Mouse (Mus musculus): ENCODE measurements around the gene Gm2163.
"Not testable (repeated sequence)": the region's sequence is repeated elsewhere in the genome, so short reads cannot be mapped to it uniquely, and the experiment has no call there.

Gene Gm2163

DNA sequence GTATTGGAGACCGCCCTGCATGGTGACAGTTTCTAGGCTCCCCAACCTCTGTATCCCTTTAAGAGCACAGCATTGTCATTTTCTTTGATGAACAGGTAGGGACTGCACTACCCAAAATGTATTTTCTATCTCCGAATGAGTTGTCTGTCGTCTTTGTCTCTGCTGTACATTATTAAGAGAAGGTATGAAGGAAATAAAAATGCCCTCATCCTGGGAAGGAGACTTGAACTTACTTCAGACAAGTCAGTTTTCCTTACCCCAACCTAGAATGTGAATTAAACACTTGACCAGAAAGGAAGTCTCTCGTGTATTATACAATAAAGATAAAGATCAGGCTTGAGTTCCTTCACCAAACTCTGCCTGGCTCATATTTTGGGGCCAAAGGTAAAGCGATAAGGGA is at the start of gene Gm2163:
Gene Gm2163 (plus strand): TSS at position 301 of the 400 bp plus-strand sequence.
- not testable (repeated sequence) for DNase-seq (ENCODE audit: low spot score)

DNA sequence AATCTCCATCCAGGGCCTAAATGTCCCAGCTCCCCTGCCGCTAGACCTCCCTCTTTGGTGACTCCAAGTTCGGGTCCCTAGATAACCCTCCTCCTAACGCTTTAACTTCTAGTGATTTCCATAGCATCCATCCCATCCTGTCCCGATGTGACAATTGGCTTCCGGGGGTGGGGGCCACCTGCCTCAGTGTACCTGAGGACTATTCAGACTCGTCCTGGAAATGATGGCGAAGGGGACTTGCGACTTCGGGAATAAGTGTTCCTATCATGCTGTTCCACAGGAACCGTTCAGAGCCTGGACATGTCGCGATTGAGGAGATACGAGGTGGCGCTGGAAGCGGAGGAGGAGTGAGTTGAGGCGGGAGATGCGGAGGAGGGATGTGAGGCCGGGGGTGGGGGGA is 27.5 kb upstream of the Gm2163 start, which contains the start of gene Gm21586:
Gene Gm21586 (plus strand): TSS at position 301 of the 400 bp plus-strand sequence.
- DNase-seq (ENCODE audit: low spot score): not testable (repeated sequence)

DNA sequence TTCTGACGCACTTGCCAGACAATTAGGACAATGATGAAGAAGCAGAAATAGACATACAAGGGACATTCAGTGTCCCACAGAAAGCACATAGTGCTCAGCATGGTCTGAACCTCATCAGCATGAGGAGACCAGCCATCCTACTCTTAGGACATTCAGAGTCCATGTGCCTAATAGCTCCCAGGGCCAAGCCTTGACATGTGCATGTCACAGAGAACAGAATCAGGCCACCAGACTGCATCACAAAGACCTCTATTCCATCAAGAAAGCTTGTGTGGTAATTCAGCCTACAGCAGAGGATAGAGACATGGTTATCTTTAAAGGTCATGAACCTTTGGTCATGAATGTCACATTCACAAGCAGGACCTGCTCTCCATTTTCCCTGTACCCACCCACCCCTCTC is 61.5 kb downstream of the Gm2163 start, which contains the start of gene Fam205a2:
Gene Fam205a2 (minus strand): TSS at position 101 of the 400 bp plus-strand sequence.
- DNase-seq (ENCODE audit: low spot score): not testable (repeated sequence)

DNA sequence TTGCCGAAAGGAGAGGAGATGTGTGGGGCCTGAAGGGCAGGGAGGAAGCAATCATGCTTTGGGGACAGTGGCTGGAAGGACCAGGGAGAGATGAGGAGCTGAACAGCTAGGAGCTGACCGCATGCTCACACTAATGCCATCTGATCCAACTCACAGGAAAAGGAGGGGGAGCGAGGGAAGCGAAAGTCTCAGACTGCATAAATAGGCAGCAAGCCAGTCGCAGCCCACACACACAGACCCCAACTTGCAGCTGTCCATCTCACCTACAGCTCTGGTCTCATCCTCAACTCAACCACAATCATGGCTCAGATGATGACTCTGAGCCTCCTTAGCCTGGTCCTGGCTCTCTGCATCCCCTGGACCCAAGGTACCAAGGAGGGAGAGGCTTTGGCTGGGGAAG is 145.3 kb downstream of the Gm2163 start, which contains the start of gene Gm10591:
Gene Gm10591 (plus strand): TSS at position 301 of the 400 bp plus-strand sequence.
- DNase-seq (ENCODE audit: low spot score): not testable (repeated sequence)

DNA sequence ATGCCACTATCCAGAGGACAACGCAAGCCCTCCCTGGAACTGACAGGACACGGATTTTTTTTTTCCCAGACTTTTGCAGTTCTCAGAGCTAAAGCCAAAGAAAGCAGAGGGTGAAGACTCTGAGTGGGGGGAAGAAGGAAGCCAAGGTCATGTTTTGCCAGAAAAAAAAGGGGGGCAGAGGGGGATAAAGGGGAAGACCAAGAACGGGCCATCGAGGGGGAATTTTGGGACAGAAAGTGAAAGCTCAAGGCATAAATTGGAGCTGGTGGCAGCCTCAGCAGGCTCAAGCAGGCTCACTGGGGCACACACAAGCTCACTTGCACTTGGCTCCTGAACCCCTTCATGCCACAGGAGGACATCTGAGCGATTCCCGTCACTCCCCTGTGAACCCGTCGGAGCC is 162.9 kb downstream of the Gm2163 start, which contains the start of gene Gm2564:
Gene Gm2564 (plus strand): TSS at position 301 of the 400 bp plus-strand sequence.
- DNase-seq (ENCODE audit: low spot score): not testable (repeated sequence)
